Mouse (Mus musculus) left cerebral cortex, adult 2 months (tissue): ENCODE results near the gene Sapcd1. TPM values are rescaled to one million over a fixed set of nuclear protein-coding genes. Genes with fewer than 3 reads are reported as not detected.
A peak's percentile ranks its signal among the peaks of the same experiment; 100 is the strongest.
"Not testable (repeated sequence)": the region's sequence is repeated elsewhere in the genome, so short reads cannot be mapped to it uniquely, and the experiment has no call there.

Source experiments
- DNase-seq, 2 experiments: peaks; one replicate each; pipeline ENCODE4 v3.0.0; 2021 to 2022; ENCODE audit warnings: low spot score in 2 of 2, mixed read lengths in 1 of 2; ENCODE audit errors: extremely low spot score in 1 of 2
- H3K27ac ChIP-seq: fragments of 200-600 bp; 2 replicates; pipeline ENCODE4 v1.8.1; 2022
- H3K4me3 ChIP-seq: fragments of 200-600 bp; 2 replicates; pipeline ENCODE4 v1.8.1; 2022
- CTCF ChIP-seq: fragments of 200-600 bp; IDR thresholded peaks from 2 replicates; pipeline ENCODE4 v1.8.1; 2022; ENCODE audit warnings: antibody characterized with exemption, mild to moderate bottlenecking, moderate library complexity
- intact Hi-C: fragments of 180-260 bp; cut with DNase I; formaldehyde crosslinking; loops from one replicate; pipeline ENCODE4 v1.15.1; 2025
- total RNA-seq, 2 experiments: library from RNA; stranded (reverse); gene quantifications; 2 replicates each; pipeline ENCODE4 v1.2.3; 2021

The Sapcd1 gene
- total RNA-seq, 2 experiments from 2014 or later: 0.59 TPM; not detected in 1

DNA sequence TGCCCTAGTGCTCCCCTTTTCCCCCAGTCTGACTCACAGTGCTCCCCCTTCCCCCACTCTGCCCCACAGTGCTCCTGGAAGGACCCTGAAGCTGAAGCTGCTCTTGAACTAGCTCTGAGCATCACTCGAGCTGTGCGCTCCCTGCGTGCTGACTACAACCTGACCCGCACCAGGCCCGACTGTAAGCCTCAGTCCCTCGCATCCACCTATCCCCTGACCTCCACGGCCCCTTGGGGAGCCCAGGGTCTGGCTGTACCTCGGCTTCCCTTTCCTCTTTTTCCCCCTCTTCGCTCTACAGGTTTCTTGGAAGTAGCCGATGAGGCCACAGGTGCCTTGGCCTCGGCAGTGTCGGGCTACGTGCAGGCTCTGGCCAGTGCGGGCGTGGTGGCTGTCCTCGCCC lies 12.5 kb downstream of the Sapcd1 start:
- TF ChIP-seq CTCF: no peak
- intact Hi-C loops: no loop called here
- no peak for DNase-seq
- H3K27ac ChIP-seq: no peak overlapping the region
- H3K4me3 ChIP-seq: no peak overlapping the region

DNA sequence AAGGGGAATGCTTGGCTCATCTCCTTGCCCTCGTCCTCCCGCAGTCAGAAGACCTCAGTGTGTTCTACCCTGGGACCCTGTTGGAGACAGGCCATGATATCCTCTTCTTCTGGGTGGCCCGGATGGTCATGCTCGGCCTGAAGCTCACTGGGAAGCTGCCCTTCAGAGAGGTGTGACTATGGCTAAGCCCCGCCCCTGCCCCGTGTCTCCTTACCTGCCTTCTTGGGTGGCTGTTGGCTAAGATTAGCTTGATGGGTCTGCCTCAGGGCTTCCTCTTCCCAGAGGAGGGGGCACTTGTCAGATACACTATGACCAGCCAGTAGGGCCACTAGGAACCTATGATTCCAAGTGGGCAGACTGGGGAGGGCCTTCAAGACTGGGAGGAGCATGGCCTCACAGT lies 14.6 kb downstream of the Sapcd1 start:
- H3K27ac ChIP-seq: no peak overlapping the region
- DNase-seq: no peak
- H3K4me3 ChIP-seq: no peak overlapping the region
- intact Hi-C loops: no loop called here
- no peak for TF ChIP-seq CTCF

DNA sequence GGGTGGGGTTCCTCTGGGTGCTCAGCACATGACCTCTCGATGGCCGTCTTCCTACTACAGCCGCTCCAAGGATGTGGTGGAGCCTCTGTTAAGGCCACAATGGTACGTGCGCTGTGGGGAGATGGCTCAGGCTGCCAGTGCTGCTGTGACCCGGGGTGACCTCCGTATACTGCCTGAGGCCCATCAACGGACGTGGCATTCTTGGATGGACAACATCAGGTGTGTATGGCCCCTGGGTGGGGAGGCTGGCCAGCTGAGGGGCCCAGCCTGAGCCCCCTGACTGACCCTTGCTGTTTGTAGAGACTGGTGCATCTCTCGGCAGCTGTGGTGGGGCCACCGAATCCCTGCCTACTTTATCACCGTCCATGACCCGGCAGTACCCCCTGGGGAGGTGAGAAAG lies 15.4 kb downstream of the Sapcd1 start:
- no peak for TF ChIP-seq CTCF
- no peak for DNase-seq
- intact Hi-C loops: no loop called here
- Histone ChIP-seq H3K27ac (no peak overlapping the region), H3K4me3 (no peak overlapping the region)

DNA sequence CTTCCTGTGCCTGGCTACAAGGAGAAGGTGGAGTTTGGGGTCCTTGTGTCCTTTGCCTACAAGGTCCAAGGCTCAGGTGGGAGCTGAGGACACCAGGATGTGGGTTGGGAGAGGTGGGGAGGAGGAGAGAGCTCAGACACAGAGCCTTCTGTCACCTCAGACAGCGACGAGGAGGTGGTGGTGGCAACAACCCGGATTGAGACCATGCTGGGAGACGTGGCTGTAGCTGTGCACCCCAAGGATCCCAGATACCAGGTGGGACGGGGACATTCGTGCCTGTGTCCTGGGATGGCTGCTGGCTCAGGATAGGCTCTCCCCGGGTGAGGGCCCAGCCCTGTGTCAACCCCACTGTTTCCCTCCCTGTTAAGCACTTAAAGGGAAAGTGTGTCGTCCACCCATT lies 16.4 kb downstream of the Sapcd1 start:
- no peak for DNase-seq
- Histone ChIP-seq H3K27ac (no peak overlapping the region), H3K4me3 (no peak overlapping the region)
- intact Hi-C loops: no loop called here
- TF ChIP-seq CTCF: no peak

DNA sequence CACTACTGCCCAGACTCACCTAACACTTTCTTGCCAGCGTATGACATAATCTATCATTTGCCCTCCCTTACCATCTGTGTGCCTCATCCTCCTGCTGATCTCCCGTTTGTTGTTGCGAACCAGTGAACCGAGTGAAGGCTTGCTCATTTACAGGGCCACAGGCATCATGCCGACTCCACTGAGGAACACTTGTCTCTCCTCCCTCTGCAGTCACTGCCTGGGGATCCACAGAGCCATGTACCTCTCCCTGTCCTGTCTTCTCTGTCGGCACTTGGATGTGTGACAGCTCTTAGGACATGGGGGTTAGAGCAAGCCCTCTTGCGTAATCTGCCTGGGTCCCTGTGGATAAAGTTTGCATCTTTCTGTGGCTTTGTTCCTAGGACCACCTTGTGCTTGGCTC lies 18.2 kb downstream of the Sapcd1 start:
- Histone ChIP-seq H3K4me3 (no peak overlapping the region), H3K27ac (no peak overlapping the region)
- intact Hi-C loops: no loop called here
- no peak for TF ChIP-seq CTCF
- no peak for DNase-seq

DNA sequence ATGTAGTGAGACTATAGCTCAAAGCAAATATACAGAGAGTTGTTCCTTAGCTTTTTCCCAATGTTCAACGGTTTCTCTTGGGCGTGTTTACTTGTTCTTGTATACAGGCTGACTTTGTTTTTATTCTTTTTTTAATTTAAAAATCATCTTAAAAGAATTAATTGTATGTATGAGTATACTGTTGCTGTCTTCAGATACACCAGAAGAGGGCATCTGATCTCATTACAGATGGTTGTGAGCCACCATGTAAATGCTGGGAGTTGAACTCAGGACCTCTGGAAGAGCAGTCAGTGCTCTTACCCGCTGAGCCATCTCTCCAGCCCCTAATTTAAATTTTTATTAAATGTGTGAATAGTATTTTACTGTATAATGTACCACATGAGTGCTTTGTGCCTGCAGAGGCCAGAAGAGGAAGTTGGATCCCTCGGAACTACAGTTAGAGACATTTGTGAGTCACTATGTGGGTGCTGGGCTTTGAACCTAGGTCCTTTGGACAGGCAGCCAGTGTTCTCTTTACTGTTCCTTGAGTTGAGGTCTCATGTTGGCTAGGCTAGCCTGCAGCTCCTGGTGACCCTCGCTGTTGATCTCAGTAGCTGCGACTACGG lies 20.3 kb downstream of the Sapcd1 start:
- Histone ChIP-seq H3K27ac (no peak overlapping the region), H3K4me3 (no peak overlapping the region)
- intact Hi-C loops: no loop called here
- peak; percentile 38 for TF ChIP-seq CTCF
- no peak for DNase-seq

DNA sequence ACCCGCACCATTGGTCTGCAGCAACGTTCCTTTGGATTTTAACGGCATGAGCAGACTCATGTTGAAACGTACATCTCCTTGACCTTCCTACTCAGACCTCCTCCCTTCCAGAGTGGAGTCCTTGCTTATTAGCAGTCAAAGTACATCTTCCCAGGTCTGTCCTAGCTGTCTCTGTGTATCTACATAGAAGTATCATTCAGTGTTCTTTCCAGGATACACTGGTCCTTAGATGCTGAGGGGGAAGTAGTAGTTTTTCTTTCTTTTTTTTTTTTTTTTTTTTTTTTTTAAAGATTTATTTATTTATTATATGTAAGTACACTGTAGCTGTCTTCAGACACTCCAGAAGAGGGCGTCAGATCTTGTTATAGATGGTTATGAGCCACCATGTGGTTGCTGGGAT lies 21.9 kb downstream of the Sapcd1 start:
- H3K4me3 ChIP-seq, DNase-seq, H3K27ac ChIP-seq, intact Hi-C loops: not testable (repeated sequence)

DNA sequence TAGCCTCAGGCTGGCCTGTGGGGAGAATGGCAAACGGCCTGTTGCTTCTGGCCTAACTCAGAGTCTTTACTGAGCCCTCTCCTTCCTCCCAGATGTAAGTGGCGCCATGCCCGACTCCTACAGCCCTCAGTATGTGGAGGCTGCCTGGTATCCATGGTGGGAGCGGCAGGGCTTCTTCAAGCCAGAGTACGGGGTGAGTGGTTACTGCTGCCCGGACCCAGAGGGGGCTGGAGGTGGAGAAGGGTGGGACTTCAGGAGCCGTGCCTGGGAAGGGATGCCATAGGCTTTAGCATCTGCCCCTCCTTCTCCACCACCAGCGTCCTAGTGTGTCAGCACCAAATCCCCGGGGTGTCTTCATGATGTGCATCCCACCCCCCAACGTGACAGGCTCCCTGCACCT lies 22.7 kb downstream of the Sapcd1 start:
- no peak for DNase-seq

DNA sequence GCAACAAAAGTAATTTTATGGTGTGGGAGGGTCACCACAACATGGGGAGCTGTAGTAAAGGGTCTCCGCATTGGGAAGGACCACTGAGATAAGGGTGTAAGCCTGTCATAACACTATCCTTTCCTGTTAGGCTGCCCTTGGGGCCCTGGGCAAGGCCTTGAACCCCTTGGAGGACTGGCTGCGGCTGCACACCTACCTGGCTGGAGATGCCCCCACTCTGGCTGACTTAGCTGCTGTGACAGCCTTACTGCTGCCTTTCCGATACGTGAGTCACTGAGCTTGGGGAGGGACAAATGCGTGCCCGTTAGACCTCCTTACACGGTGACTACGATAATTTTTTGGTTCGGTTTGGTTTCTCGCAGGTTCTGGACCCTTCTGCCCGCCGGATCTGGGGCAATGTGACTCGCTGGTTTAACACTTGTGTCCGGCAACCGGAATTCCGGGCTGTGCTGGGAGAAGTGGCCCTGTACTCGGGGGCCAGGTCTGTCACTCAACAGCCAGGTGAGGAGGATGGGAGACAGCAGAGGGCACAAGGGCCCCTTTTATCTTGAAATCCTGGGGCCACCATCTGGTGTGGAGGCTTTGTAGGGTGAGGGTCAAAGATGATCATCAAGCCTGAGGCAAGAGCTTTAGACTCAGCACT lies 23.6 kb downstream of the Sapcd1 start:
- intact Hi-C loops: loop anchor here (5.0 kb wide), 1 partner anchor 118 kb away; the partner anchor contains the start of genes Csnk2b and Gpank1
- TF ChIP-seq CTCF: no peak
- no peak overlapping the region for H3K4me3 ChIP-seq
- H3K27ac ChIP-seq: no peak overlapping the region
- no peak for DNase-seq

More for the DNA sequence above, 22.7 kb downstream of the Sapcd1 start:
- no peak overlapping the region for H3K4me3 ChIP-seq
- intact Hi-C loops: no loop called here
- no peak overlapping the region for H3K27ac ChIP-seq
- no peak for TF ChIP-seq CTCF

DNA sequence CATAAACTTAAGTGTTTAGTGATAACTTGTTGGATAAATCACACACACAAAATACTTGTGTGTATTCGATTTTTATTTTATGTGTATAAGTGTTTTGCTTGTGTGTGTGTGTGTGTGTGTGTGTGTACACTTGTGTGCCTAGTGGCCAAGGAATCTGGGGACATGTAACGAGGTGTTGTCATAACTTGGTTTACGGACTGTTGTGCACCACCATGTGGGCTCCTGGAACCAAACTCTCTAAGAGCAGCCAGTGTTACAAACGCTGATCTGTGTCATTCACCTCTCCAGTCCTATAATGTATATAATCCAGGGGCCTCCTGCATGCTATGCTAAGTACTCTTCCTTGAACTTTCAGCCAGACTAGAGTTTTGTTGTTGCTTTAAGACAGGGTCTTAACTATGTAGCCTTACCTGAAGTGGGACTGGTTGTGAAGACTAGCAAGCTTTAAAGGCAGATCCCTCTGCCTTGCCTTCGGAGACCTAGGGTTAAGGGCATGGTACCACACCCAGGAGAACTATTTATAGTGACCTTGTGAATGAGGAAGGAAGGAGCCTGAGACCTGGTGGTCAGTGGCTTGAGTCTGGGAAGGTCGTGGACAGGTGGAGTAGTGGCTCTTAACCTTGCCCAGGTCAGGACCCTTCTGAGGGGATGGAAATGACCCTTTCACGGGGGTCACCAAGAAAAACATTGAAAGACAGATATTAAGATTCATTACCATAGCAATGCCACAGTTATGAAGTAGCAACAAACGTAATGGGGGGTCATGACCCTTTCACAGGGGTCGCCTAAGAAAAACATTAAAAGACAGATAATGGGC lies 24.6 kb downstream of the Sapcd1 start:
- intact Hi-C loops: loop anchor here (5.0 kb wide), 1 partner anchor 119 kb away; the partner anchor contains the start of genes Csnk2b and Gpank1
- no peak overlapping the region for H3K27ac ChIP-seq
- no peak overlapping the region for H3K4me3 ChIP-seq
- no peak for DNase-seq
- TF ChIP-seq CTCF: no peak

DNA sequence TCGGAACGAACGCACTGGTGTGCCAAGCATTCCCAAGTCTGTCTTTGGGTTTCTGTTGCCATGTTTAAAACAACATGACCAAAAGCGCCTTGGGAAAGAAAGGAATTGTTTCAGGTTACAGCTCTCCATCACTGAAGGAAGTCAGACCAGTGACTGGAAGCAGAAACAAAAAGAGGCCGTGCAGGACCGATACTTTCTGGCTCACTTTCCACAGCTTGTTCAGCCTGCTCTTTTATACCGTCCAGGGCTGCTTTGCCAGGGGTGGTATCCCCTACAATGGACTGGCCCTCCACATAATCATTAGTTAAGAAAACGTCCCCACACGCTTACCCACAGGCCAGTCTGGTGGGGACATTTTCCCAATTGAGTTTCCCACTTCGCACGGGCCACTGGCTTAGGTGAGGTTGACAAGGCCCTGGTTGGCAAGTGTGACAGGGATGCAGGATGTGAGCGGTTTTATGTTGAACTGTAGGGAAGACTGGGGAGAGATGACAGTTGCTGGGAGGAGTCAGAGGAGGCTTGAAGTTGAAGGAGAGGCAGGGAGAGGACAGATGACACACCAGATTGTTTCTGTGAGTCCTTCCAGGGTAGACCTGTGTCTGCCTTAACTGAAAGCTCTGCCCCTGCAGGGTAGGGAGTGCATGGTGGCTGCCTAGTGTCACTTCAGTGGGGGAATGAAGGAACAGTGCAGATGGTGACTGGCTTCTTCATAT lies 25.5 kb downstream of the Sapcd1 start:
- intact Hi-C loops: loop anchor here (5.0 kb wide), 1 partner anchor 120 kb away; the partner anchor contains the start of genes Csnk2b and Gpank1
- DNase-seq: no peak
- peak overlapping the region; percentile 5; the same call in 1 of the 2 replicates for H3K4me3 ChIP-seq
- TF ChIP-seq CTCF: no peak
- no peak overlapping the region for H3K27ac ChIP-seq
